Mouse (Mus musculus) frontal cortex, postnatal 10 days (tissue): ENCODE measurements around the gene Bicral.
"Not testable (repeated sequence)": the region's sequence is repeated elsewhere in the genome, so short reads cannot be mapped to it uniquely, and the experiment has no call there.

ENCODE experiments used
- DNase-seq, 2 experiments: peaks; one replicate each; pipeline ENCODE4 v3.0.0; 2022; ENCODE audit warnings: low spot score in 2 of 2, mixed read lengths in 1 of 2

The Bicral gene

DNA sequence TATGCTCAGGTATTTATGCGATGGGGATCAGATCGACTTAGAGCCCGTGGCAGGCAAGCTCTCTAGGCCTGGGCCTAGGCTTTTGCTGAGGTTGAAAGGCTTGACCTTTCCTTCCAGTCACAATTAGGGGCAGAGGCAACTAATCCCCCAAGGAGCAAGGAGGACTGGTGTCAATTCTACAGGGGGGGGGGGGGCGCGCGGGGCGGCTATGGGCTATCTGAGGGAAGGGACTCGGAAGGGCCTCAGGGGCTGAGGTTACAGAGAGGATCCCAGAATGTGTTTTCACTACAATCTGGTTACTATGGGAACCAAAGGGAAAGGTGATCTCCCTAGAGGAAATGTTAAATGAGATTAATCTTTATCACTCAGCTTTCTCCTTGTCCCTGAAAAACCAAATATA is 60.9 kb downstream of the Bicral start:
- no peak for DNase-seq

- DNase-seq: no peak
Measured at GRCm38 (mm10) chr17:46796743-46797142, 61.5 kb downstream of the Bicral start.

- DNase-seq: no peak
Measured at GRCm38 (mm10) chr17:46792963-46793362, 65.3 kb downstream of the Bicral start.

DNA sequence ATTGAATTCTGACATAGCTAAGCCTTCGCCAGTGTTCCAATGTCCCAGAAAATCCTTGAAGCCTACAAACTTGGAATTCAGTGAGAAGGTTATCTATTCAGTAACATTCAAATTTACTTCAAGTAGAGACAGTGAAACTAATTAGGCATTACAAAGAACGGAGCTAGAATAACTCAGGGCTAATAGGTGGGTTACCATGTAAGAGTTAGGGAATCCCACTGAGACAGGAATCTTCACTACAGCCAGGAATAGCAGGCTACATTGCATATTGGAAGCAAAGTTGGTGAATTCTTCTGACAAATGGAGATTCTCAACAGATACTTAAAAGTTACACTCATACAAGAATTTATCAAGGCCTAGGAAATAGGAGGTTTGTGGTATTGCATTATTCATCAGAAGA is 70.3 kb downstream of the Bicral start:
- not testable (repeated sequence) for DNase-seq

DNA sequence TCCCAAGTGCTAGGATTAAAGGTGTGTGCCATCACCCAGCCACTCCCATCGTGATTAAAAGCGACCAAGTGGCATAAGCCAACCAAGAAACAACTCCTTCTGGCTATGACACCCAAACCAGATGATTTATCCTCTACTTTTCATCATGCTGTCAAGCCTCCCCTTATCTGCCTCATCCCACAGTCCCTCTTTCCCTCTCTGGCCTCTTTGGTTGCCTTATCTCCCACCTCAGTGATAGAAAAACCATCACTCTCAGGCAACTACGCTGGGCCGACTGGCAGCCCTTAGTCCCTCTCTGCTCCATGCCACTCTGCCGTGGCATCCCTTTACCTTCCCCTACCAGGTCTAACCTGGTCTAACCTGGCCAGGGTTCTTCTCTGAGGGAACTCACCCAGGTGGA is 71.3 kb downstream of the Bicral start:
- no peak for DNase-seq

DNA sequence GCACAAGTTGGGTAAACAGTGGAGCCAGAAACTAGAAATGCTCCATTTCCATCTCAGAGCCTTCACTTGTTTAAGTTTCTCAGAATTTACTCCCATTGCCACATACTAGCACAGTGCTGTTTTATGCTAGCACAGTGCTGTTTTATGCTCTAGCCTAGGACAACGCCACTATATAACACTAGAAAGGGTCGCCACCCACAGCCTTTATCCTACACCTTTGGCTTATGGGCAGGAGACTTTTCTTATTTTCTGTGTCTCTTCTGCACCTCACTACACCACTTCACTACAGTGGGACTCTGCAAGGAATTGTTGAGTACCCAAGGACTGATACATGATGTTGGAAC is 75.1 kb downstream of the Bicral start:
- no peak for DNase-seq

GRCm38 (mm10) chr17:46782341-46783221 is 75.7 kb downstream of the Bicral start, which contains the start of gene Rpl7l1:
Rpl7l1 (minus strand) TSS chr17:46782672.
- DNase-seq: peak; percentile 82 to 88

- no peak for DNase-seq
Measured at GRCm38 (mm10) chr17:46781876-46782275, 76.4 kb downstream of the Bicral start.

DNA sequence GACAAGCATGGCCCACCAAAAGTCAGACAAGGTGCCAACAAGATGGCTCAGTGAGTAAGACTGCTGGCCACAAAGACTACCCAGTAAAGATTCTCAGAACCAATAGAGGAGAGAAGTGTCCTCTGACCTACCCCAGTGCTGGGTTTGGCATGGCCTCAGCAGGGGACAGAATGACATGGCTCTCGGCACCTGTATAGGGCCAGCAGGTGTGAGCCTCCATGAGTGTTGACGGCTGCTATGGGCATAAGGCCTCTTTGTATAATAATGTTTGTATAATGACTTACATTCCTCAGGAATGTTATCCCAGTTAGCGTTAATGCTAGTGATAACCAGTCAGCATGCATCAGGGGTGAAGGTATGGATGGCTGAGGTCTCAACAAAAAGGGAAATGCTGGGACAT is 82.2 kb downstream of the Bicral start:
- DNase-seq: no peak

DNA sequence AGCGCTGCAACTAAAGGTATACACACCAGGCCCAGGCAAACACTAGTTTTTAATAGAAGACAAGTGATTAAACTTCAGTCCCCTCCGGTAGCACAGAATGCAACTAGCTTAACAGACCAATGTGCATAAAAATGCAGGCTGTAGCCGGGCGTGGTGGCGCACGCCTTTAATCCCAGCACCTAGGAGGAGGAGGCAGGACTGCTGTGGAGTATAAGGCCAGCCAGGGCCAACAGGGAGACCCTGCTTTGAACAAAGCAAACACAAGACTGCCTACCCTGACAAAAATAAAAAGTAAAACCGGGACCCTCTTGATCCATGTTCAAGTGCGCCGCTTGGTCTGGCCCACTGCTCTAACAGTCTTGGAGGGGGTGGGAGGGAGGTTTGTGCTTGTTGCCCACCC is 83.2 kb downstream of the Bicral start:
- DNase-seq: no peak

DNA sequence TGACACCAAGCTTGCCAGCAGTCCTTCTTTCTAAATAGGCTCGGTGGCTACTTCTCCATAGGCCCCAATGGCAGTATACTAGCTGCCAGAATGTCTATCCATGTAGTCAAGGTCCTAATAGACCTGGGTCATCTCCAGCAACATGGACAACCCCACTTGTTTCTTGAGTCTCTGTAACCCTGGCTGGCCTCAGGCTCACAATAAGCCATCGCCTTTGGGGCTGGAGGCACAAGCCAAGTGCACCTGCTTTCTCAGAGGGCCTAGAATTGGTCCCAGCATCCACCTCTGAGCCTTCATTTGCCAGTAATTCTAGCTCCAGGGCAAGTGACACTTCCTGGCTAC is 84.2 kb downstream of the Bicral start:
- DNase-seq: no peak

DNA sequence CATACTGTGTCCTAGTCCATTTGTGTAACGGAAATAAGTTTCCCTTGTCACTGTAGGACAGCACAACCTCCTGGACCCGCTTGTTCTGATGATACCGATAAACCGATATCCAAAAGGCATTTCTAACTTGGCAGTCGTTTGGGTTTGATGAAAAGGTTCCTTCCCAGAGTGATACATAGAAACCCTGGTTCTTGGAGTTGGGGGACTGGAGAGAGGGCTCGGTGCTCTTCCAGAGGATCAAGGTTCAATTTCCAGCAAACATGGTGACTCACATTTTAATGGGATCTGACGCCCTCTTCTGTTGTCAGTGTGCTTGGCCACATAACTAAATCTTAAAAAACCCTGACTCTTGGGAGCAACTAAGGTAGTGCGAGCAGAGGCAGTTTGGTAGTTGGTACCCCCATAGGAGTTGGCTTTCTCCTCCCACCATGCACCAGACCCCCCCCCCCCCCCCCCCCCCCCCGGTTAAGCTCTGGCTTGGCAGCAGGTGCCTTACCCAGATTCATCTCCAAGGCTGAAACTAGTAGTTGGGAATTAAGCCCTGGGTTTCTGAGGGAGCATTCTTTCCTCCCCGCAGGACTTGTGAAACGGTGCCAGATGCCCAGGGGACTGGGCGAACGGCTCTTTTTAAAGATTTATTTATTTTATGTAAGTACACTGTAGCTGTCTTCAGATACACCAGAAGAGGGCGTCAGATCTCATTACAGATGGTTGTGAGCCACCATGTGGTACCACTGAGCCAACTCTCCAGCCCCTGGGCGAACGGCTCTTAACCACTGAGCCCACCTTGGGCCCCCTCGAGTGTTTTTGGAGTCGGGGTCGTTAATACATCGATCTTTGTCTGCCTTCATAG is 84.8 kb downstream of the Bicral start:
- no peak for DNase-seq

DNA sequence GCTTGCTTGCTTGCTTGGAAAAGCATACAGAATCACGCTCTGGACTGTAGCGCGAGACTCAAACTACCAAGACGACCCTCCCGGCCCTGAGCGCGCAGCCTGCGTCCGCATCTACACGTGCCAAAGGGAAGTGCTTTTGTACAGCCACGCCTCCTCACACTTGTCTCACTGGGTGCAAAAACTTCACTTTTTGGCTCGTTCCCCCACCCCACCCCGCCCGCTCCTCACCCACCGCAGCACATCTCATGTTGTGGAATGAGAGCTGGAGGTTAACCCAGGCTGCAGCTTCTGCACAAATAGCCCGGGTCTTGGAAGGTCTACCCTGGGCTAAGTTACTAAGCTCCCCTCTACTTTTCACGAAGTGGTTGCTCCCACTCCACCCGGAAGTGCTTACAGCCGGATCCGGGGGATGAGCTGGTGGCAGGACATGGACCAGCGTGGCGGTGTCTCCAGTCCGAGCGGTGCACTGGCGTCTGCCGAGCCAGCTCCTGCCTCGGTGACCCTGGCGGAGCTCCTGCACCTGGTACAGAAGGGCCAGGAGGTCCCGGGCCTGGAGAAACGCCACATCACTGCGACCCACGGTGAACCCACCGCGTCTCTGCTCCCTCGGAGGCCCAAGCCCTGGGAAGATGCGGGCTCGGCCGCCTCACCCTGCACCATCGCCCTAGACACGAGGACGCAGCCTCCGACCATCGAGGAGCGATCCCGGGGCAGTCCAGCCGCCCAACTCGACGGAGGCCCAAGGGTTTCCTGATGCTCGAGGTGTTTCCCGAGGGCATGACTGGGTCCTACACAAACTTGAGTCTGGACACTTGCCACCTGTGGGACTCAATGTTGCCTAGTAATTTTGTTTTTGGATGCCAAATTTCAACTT is 85.6 kb downstream of the Bicral start, which contains the start of gene 2310039H08Rik:
2310039H08Rik (plus strand) TSS at position 232 of the 874 bp plus-strand sequence.
- DNase-seq: peak; percentile 72 to 80

DNA sequence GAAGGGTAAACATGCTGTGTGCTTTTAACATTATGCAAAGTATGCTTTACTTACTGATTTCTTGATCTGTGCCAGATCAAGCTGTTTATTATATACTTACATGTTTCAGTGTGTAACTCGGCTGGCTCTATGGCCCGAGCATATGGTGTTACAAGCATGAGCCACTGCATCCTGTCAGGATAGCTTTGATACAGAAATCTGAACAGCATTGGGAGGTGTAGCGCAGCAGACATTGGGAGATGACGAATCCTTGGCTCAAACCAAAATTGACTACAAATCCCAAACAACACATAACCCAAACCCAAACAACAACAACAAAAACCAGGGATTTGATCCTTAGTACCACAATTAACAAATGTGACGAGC is 86.3 kb downstream of the Bicral start:
- no peak for DNase-seq

- DNase-seq: no peak
Measured at GRCm38 (mm10) chr17:46771616-46772015, 86.7 kb downstream of the Bicral start.

- no peak for DNase-seq
Measured at GRCm38 (mm10) chr17:46771025-46771424, 87.3 kb downstream of the Bicral start.

- no peak for DNase-seq
Measured at GRCm38 (mm10) chr17:46770546-46770945, 87.7 kb downstream of the Bicral start.

DNA sequence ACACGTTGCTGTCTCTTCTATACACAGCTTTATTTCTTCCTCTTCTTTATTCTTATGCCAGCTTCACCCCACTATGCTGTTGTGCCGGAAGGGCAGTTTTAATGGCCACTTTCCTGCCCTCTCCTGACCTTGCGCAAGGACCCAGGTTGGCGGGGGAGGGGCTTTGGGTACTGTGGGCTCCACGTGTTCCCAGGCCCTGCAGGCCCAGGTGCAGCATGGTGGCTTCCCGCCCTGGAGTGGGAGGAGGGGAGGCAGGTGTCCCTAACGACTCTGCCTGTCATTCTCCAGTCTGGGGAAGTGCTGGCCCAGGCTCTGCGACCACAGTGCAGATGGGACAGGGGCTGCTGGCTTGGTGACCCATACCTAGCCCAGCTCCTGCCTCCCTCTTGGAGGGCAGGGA is 90.4 kb downstream of the Bicral start:
- DNase-seq: no peak

GRCm38 (mm10) chr17:46764916-46765315 is 93.4 kb downstream of the Bicral start:
- not testable (repeated sequence) for DNase-seq

DNA sequence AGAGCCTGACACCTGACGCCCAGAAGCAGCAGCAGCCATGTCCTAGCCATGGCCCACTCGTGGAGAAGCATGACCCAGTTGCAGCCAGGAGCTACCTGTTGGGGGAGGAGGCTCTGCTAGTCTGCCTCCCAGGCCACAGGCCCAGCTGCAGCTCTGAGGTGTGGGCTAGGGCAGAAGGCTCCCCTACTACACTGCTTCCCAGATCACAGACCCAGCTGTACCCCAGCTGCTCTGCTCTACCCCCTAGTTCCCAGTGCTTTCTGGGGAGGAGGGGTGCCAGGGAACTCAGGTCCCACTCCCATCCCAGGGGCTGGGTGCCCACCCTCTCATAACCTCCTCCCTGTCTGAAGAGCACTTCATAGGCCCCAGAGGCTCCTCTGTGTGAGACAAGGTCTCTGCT is 94.7 kb downstream of the Bicral start, which contains the start of gene Ptcra:
Ptcra (minus strand) TSS at position 169 of the 400 bp plus-strand sequence.
- DNase-seq: no peak

DNA sequence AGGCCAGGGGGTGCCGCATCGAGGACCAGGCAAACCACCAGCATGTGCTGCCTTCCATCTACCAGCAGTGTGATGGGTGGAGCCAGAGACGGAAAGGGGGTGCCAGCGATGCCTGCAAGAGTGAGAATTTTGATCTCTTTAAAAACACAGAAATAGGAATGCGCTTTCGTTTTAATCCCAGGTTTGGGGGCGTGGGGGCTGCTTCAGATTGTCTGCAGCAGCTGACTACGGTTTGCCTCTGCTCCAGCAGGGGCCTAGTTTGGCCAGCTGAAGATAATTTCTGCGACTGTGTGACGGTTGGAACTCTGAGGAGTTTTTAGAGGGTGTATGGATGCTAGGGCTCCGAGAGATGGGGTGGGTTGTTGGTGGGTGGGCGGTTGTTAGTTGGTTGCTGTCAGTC is 99.5 kb downstream of the Bicral start:
- no peak for DNase-seq
